Mouse (Mus musculus) limb, embryonic 12.5 days (tissue): ENCODE data around the gene Vmn1r155. TPM values are rescaled to one million over a fixed set of nuclear protein-coding genes. Genes with fewer than 3 reads are reported as not detected.
"Not testable (repeated sequence)": the region's sequence is repeated elsewhere in the genome, so short reads cannot be mapped to it uniquely, and the experiment has no call there.

Source experiments
- ATAC-seq: fragments of 200-750 bp; cut with Nextera tagmentation; 2 replicates; pipeline ENCODE4 v1.8.0; 2017; ENCODE audit warnings: low read depth, moderate TSS enrichment; ENCODE audit not compliant: insufficient number of reproducible peaks, insufficient read depth, low FRiP score, low TSS enrichment
- H3K27ac ChIP-seq: fragments of 300-500 bp; sonication (generic); 2 replicates; pipeline ENCODE4 v1.5.1; 2016; ENCODE audit warnings: mild to moderate bottlenecking, moderate library complexity
- H3K27me3 ChIP-seq: fragments of 300-500 bp; sonication (generic); 2 replicates; pipeline ENCODE4 v1.6.1; 2016; ENCODE audit warnings: mild to moderate bottlenecking, moderate library complexity
- H3K36me3 ChIP-seq: fragments of 300-500 bp; sonication (generic); 2 replicates; pipeline ENCODE4 v1.6.1; 2016; ENCODE audit warnings: mild to moderate bottlenecking, moderate library complexity
- H3K4me1 ChIP-seq: fragments of 300-500 bp; sonication (generic); replicated peaks from 2 replicates; pipeline ENCODE4 v1.6.1; 2016
- H3K4me2 ChIP-seq: fragments of 300-500 bp; sonication (generic); 2 replicates; pipeline ENCODE4 v1.6.1; 2016; ENCODE audit warnings: mild to moderate bottlenecking, moderate library complexity
- H3K4me3 ChIP-seq: fragments of 300-500 bp; sonication (generic); replicated peaks from 2 replicates; pipeline ENCODE4 v1.5.1; 2016; ENCODE audit warnings: mild to moderate bottlenecking
- H3K9ac ChIP-seq: fragments of 300-500 bp; sonication (generic); replicated peaks from 2 replicates; pipeline ENCODE4 v1.6.1; 2016; ENCODE audit warnings: mild to moderate bottlenecking, moderate library complexity
- H3K9me3 ChIP-seq: fragments of 300-500 bp; sonication (generic); 2 replicates; pipeline ENCODE4 v1.6.1; 2016; ENCODE audit warnings: mild to moderate bottlenecking, moderate library complexity
- WGBS: fragments of 180-500 bp; shearing (Covaris S2); methylation state at CpG from one replicate; pipeline ENCODE4 v1.1.7; 2016; 5-methylcytosine and 5-hydroxymethylcytosine counted together
- polyA plus RNA-seq: library from polyadenylated mRNA; unstranded; fragments of >200 nt; fragmentation: Nextera tagmentation; extraction: Ambion mirVana; gene quantifications from 2 replicates; pipeline ENCODE4 v1.2.1, GENCODE M21; 2016

Vmn1r155 gene
- polyA plus RNA-seq: not detected in 2 replicates

DNA sequence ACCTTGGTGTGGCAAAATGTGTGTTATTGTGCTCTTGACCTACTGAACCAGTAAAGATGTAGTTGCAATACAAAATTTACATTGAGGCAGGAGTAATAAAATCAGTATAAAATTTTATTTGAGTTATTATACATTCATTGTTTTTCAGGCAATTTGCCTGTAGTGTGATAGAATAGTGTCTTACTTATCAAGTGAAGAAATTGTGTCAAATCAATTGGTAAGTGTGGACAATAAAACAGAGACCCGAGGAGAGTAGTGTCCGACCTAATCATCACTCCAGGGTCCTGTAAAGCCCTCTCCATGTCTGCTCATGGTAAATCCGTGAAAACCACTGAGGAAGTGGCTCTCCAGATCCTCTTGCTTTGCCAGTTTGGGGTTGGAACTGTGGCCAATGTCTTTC is at the start of gene Vmn1r155:
TSS of gene Vmn1r155 (plus strand) at position 301 of the 400 bp plus-strand sequence.
- not testable (repeated sequence) for H3K36me3 ChIP-seq, H3K27me3 ChIP-seq, H3K4me2 ChIP-seq, ATAC-seq, H3K9ac ChIP-seq, H3K27ac ChIP-seq, H3K4me3 ChIP-seq, H3K4me1 ChIP-seq, H3K9me3 ChIP-seq
- WGBS: no CpG with 5 or more reads among the region's 3 CpGs

DNA sequence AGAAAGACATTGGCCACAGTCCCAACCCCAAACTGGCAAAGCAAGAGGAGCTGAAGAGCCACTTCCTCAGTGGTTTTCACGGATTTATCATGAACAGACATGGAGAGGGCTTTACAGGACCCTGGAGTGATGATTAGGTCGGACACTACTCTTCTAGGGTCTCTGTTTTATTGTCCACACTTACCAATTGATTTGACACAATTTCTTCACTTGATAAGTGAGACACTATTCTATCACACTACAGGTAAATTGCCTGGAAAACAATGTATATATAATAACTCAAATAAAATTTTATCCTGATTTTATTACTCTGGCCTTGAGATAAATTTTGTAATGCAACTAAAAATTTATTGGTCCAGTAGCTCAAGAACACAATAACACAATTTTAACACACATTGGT is 34.4 kb downstream of the Vmn1r155 start, which contains the start of gene Gm8693:
TSS of gene Gm8693 (minus strand) at position 101 of the 400 bp plus-strand sequence.
- not testable (repeated sequence) for H3K4me2 ChIP-seq, H3K4me3 ChIP-seq, H3K9me3 ChIP-seq, H3K36me3 ChIP-seq, H3K9ac ChIP-seq, ATAC-seq, H3K27me3 ChIP-seq, H3K4me1 ChIP-seq, H3K27ac ChIP-seq
- WGBS: no CpG with 5 or more reads among the region's 2 CpGs

Other genes with a start within 250 kb of the Vmn1r155 start
- not detected in 2 replicates for gene Vmn1r148, start 244.4 kb upstream of the Vmn1r155 start, polyA plus RNA-seq
- gene Vmn1r149, start 219.8 kb upstream of the Vmn1r155 start, polyA plus RNA-seq: not detected in 2 replicates
- not detected in 2 replicates for gene Gm10665, start 193.9 kb upstream of the Vmn1r155 start, polyA plus RNA-seq
- gene Vmn1r151, start 158.3 kb upstream of the Vmn1r155 start, polyA plus RNA-seq: not detected in 2 replicates
- not detected in 2 replicates for gene Vmn1r152, start 135.1 kb upstream of the Vmn1r155 start, polyA plus RNA-seq
- gene Gm8677, start 123.1 kb upstream of the Vmn1r155 start, polyA plus RNA-seq: not detected in 2 replicates
- gene Gm4201, start 92.7 kb upstream of the Vmn1r155 start, polyA plus RNA-seq: not detected in 2 replicates
- not detected in 2 replicates for gene Gm4565, start 69.9 kb upstream of the Vmn1r155 start, polyA plus RNA-seq
- not detected in 2 replicates for gene Gm8693, start 34.3 kb downstream of the Vmn1r155 start, polyA plus RNA-seq
- not detected in 2 replicates for gene Gm4567, start 61.7 kb downstream of the Vmn1r155 start, polyA plus RNA-seq
- gene Vmn1r157, start 103.7 kb downstream of the Vmn1r155 start, polyA plus RNA-seq: not detected in 2 replicates
- gene Vmn1r158, start 132.8 kb downstream of the Vmn1r155 start, polyA plus RNA-seq: not detected in 2 replicates
- gene Vmn1r159, start 185.6 kb downstream of the Vmn1r155 start, polyA plus RNA-seq: not detected in 2 replicates
- not detected in 2 replicates for gene Vmn1r160, start 213.2 kb downstream of the Vmn1r155 start, polyA plus RNA-seq